Mouse (Mus musculus): ENCODE data around the gene Csrnp3. TPM values are rescaled to one million over a fixed set of nuclear protein-coding genes. Genes with fewer than 3 reads are reported as not detected.

Csrnp3 gene
- polyA plus RNA-seq, 1 experiment from 2014 or later: 12.4 TPM

DNA sequence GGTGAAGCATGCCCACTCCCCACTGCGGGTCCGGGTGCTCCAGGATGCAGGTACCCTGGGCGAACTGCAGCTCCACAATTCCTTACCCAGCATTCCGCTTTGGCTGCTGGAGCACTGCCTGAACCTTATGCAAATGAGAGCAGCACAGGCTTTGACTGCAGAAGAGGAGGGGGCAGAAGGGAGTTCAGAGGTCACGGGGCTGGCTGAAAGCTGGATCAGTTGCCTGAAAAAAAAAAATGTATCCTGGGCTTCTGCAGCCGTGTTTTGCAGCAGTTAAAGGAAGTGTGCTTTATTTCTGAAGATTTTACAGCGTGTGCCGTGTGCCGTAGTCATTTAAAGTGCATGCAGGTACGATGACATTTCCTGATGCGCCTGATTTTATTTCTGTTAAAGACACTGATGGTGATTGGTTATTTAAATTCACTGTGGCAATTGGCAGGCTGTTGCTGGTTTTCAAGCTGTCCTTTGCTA lies 86.3 kb downstream of the Csrnp3 start:
- Histone ChIP-seq H3K27ac (peak overlapping the region; percentile 83), H3K4me1 (peaks cover 33% of the 10 kb centered on the region), H3K36me3 (no peaks in the 10 kb centered on the region), H3K4me3 (peak overlapping the region; percentile 51), H3K27me3 (ENCODE audit: low read depth, poor library complexity, severe bottlenecking) (no peaks in the 10 kb centered on the region), H3K9me3 (replicated peaks) (no peaks in the 10 kb centered on the region)
- DNase-seq (ENCODE audit: low spot score): peak; percentile 76
- 2% methylated on average over 11 of the region's 11 CpGs for WGBS

DNA sequence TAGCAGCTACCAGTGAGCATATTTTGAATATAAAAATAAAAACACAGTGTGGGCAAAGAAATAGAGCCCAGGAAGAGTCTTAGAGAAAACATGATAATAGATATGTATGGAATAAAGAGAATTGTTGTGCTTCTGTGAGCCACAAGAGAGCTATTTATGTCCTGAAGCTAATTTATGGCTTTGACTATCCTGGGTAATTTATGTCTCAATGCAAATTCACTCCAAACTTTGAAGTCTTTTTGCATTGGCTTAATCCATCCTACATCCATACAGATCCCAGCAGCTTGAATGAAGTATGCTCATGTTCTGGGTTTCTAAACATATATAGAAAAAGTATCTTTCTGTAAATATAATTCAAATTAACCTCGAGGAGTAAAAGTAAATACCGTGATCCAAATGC lies 88.5 kb downstream of the Csrnp3 start:
- no peak overlapping the region for H3K4me3 ChIP-seq
- 62% methylated on average over 2 of the region's 2 CpGs for WGBS
- no peak overlapping the region for H3K27ac ChIP-seq
- DNase-seq (ENCODE audit: low spot score): no peak
- H3K9me3 ChIP-seq (replicated peaks): no peaks in the 10 kb centered on the region
- H3K27me3 ChIP-seq (ENCODE audit: low read depth, poor library complexity, severe bottlenecking): no peaks in the 10 kb centered on the region
- H3K4me1 ChIP-seq: peaks cover 46% of the 10 kb centered on the region
- no peaks in the 10 kb centered on the region for H3K36me3 ChIP-seq

DNA sequence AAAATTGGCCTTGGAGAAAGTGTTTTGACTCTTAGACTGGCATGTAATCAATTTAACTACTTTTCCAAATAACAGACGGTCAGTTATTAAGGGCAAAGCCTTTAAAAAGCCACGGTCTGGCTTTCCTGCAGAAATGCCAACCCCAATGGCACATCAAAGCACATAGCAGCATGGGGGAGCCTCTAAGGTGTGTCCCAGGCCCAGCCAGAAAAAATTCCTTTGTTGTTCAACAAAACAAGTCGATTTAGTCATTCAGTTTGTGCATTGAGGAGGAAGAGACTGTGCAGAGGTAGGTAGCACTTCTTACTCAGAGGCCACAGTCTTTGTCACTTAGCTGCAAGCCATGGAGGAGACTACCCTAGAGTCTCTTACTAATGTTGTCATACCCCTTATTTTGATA lies 93.3 kb downstream of the Csrnp3 start:
- WGBS: 27% methylated on average over 3 of the region's 3 CpGs
- peaks cover 26% of the 10 kb centered on the region for H3K4me1 ChIP-seq
- H3K27me3 ChIP-seq (ENCODE audit: low read depth, poor library complexity, severe bottlenecking): no peaks in the 10 kb centered on the region
- H3K27ac ChIP-seq: peak overlapping the region; percentile 70; the same call in 1 of the 2 replicates
- H3K36me3 ChIP-seq: no peaks in the 10 kb centered on the region
- no peaks in the 10 kb centered on the region for H3K9me3 ChIP-seq (replicated peaks)
- no peak for DNase-seq (ENCODE audit: low spot score)
- H3K4me3 ChIP-seq: no peak overlapping the region

DNA sequence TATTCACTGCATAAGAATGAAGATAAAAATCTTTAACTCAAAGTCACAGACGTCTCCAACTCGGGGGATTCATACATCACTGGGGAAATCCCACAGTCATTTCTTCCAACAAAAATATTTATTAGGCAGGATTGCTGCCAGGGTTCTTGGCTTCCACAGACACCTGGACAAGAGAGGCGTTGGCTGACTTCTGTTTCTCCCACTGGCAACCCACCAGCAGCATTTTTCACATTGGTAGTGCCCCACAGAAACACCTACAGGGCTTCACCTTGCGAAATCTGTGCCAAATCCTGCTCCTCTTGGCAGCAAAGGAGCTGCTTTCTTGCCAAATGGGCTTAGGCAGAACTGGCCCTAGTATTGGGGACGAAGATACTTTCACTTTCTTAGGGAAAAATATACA lies 94.8 kb downstream of the Csrnp3 start:
- H3K27ac ChIP-seq: no peak overlapping the region
- DNase-seq (ENCODE audit: low spot score): no peak
- H3K27me3 ChIP-seq (ENCODE audit: low read depth, poor library complexity, severe bottlenecking): no peaks in the 10 kb centered on the region
- H3K9me3 ChIP-seq (replicated peaks): no peaks in the 10 kb centered on the region
- H3K4me1 ChIP-seq: peaks cover 21% of the 10 kb centered on the region
- no peak overlapping the region for H3K4me3 ChIP-seq
- H3K36me3 ChIP-seq: no peaks in the 10 kb centered on the region
- 93% methylated on average over 5 of the region's 5 CpGs for WGBS

- Histone ChIP-seq H3K27ac (no peak overlapping the region), H3K9me3 (replicated peaks) (no peaks in the 10 kb centered on the region), H3K27me3 (ENCODE audit: low read depth, poor library complexity, severe bottlenecking) (no peaks in the 10 kb centered on the region), H3K36me3 (no peaks in the 10 kb centered on the region), H3K4me1 (peaks cover 21% of the 10 kb centered on the region), H3K4me3 (no peak overlapping the region)
- no peak for DNase-seq (ENCODE audit: low spot score)
- WGBS: 92% methylated on average over 4 of the region's 4 CpGs
These were observed 96.8 kb downstream of the Csrnp3 start for GRCm38 (mm10) chr2:65942346-65942745.

DNA sequence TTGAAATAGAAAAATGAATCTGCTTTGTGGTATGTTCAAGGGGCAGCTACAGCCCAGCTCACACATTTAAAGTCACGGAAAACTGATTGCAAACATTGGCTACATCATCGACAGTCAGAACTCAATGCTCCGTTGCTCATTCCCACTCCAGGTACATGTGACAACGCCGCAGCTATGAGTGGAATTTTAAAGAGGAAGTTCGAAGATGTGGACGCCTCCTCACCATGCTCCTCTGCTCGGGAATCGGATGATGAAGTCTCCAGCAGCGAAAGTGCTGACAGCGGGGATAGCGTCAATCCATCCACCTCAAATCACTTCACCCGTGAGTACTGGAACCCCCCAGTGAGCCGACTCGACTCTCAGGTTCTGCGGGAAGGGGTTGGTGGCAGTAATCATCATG lies 103.2 kb downstream of the Csrnp3 start:
- 89% methylated on average over 16 of the region's 16 CpGs for WGBS
- peaks cover 14% of the 10 kb centered on the region for H3K36me3 ChIP-seq
- peaks cover 2% of the 10 kb centered on the region for H3K4me1 ChIP-seq
- H3K9me3 ChIP-seq (replicated peaks): no peaks in the 10 kb centered on the region
- no peak overlapping the region for H3K27ac ChIP-seq
- no peak overlapping the region for H3K4me3 ChIP-seq
- no peak for DNase-seq (ENCODE audit: low spot score)
- no peaks in the 10 kb centered on the region for H3K27me3 ChIP-seq (ENCODE audit: low read depth, poor library complexity, severe bottlenecking)

GRCm38 (mm10) chr2:65953726-65954340 lies 108.3 kb downstream of the Csrnp3 start:
- H3K27ac ChIP-seq: no peak overlapping the region
- no peaks in the 10 kb centered on the region for H3K27me3 ChIP-seq (ENCODE audit: low read depth, poor library complexity, severe bottlenecking)
- 83% methylated on average over 17 of the region's 17 CpGs for WGBS
- DNase-seq (ENCODE audit: low spot score): no peak
- peaks cover 10% of the 10 kb centered on the region for H3K36me3 ChIP-seq
- H3K4me1 ChIP-seq: peaks cover 11% of the 10 kb centered on the region
- no peaks in the 10 kb centered on the region for H3K9me3 ChIP-seq (replicated peaks)
- no peak overlapping the region for H3K4me3 ChIP-seq

DNA sequence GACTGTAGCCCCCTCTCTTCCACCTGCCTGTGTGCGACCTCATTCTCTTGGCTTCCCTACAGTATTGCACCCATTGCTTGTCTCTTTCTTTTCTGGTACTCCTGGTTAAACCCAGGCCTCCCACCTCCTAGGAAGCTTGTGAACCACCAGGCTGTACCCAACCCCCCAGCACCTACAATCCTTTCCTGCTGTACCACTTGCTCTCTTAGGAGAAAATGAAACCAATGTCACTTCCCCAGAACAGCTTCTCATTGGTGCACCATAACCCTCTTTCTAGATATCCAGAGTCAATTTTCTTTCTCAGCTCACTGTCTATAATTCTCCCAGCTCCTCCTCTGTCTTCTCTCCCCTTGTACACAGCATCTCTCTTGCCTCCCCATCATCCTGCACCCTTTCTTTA lies 110.2 kb downstream of the Csrnp3 start:
- H3K36me3 ChIP-seq: no peaks in the 10 kb centered on the region
- DNase-seq (ENCODE audit: low spot score): no peak
- 88% methylated on average over 1 of the region's 1 CpGs for WGBS
- no peaks in the 10 kb centered on the region for H3K9me3 ChIP-seq (replicated peaks)
- H3K27me3 ChIP-seq (ENCODE audit: low read depth, poor library complexity, severe bottlenecking): no peaks in the 10 kb centered on the region
- no peak overlapping the region for H3K4me3 ChIP-seq
- peaks cover 11% of the 10 kb centered on the region for H3K4me1 ChIP-seq
- H3K27ac ChIP-seq: no peak overlapping the region

DNA sequence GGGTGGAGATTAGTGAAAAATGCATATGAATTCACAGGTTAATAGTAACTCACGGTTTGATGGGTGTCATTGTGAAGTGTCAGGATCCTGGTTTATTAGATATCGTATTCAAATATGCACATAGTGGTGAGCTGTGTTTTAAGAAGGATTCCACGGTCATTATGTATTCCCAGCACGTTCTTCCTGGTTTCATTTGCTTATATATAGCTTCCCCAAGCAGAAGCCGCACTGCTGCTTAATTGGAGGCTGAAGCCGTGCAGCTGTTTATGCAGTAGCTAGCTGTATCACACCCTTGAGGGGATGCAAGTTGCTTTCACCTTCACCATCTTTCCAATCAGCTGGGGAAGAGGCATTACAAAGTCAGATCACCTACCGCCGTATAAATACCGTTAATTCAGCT lies 111.2 kb downstream of the Csrnp3 start:
- WGBS: 89% methylated on average over 9 of the region's 9 CpGs
- Histone ChIP-seq H3K4me3 (no peak overlapping the region), H3K27me3 (ENCODE audit: low read depth, poor library complexity, severe bottlenecking) (no peaks in the 10 kb centered on the region)

DNA sequence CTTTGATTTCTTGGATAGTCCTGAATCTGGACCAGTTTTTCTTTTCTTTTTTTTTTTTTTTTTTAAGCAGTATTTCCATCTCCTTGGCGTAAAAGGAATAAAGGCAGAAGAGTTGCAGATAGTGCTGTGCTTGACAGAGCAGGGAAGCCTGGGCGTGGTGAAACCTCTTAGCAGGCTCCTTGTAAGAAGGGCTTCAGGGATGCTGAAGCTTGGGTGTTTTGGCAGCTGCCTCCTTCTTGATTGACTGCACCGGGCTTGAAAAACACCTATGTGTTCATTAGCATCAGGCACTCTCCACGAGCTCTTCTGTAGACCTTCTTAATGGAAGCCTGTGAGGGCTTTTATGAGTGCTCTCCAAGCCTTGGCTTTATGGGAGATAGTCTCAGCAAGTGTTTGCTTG lies 117.9 kb downstream of the Csrnp3 start:
- Histone ChIP-seq H3K36me3 (no peaks in the 10 kb centered on the region), H3K4me3 (no peak overlapping the region), H3K27ac (no peak overlapping the region), H3K9me3 (replicated peaks) (no peaks in the 10 kb centered on the region), H3K27me3 (ENCODE audit: low read depth, poor library complexity, severe bottlenecking) (no peaks in the 10 kb centered on the region), H3K4me1 (no peaks in the 10 kb centered on the region)
- DNase-seq (ENCODE audit: low spot score): no peak
- WGBS: 60% methylated on average over 4 of the region's 4 CpGs

More for the DNA sequence above, 111.2 kb downstream of the Csrnp3 start:
- H3K4me1 ChIP-seq: peaks cover 11% of the 10 kb centered on the region
- H3K27ac ChIP-seq: no peak overlapping the region
- H3K9me3 ChIP-seq (replicated peaks): no peaks in the 10 kb centered on the region
- no peak for DNase-seq (ENCODE audit: low spot score)
- H3K36me3 ChIP-seq: no peaks in the 10 kb centered on the region

- Histone ChIP-seq H3K27me3 (ENCODE audit: low read depth, poor library complexity, severe bottlenecking) (no peaks in the 10 kb centered on the region), H3K27ac (no peak overlapping the region), H3K4me3 (no peak overlapping the region), H3K4me1 (peaks cover 5% of the 10 kb centered on the region), H3K9me3 (replicated peaks) (no peaks in the 10 kb centered on the region), H3K36me3 (peaks cover 11% of the 10 kb centered on the region)
- no peak for DNase-seq (ENCODE audit: low spot score)
- WGBS: 89% methylated on average over 4 of the region's 4 CpGs
These were observed 123.2 kb downstream of the Csrnp3 start for GRCm38 (mm10) chr2:65968810-65969209.

DNA sequence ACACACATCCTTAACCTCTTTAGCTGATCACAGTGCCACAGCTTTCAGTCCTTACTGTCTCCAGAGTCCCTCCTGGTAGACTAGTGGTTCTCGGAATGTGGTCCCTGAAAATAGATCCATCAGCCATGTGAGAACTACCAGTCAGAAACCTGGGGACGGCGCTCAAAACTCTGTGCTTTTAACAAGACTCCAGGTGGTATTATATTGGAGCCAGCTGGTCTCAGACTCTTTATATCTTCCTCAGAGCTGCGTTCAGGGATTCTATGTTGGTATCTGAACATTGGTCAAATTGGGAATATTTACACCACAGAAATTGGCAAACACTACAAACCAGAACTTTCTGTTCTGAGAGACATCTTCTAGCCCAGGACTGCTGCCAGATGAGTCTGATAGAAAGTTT lies 128.3 kb downstream of the Csrnp3 start:
- peaks cover 26% of the 10 kb centered on the region for H3K4me1 ChIP-seq
- no peaks in the 10 kb centered on the region for H3K27me3 ChIP-seq (ENCODE audit: low read depth, poor library complexity, severe bottlenecking)
- DNase-seq (ENCODE audit: low spot score): no peak
- WGBS: 70% methylated on average over 4 of the region's 4 CpGs
- no peak overlapping the region for H3K4me3 ChIP-seq
- peak overlapping the region; percentile 10; the same call in 1 of the 2 replicates for H3K27ac ChIP-seq
- H3K36me3 ChIP-seq: peaks cover 11% of the 10 kb centered on the region
- H3K9me3 ChIP-seq (replicated peaks): no peaks in the 10 kb centered on the region

DNA sequence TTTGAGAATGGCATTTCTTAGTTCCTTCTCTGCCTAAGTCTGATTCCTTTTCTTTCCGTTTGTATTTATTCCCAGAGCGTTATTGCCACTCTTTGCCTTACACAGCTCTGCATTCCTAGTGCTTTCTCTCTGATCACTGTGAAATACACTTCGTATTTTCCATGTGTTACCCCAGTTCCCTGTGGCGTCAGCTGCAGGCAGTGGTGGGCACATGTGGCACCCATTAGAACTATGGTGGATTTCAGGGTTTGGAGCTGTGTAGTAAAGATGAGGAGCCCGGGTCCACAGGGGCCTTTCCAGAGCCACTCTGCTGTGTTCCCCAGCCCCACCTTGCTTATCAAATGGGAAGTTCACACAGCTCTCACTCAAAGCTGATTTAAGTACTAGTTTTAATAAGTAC lies 129.8 kb downstream of the Csrnp3 start:
- Histone ChIP-seq H3K27me3 (ENCODE audit: low read depth, poor library complexity, severe bottlenecking) (no peaks in the 10 kb centered on the region), H3K4me1 (peaks cover 40% of the 10 kb centered on the region), H3K4me3 (no peak overlapping the region), H3K9me3 (replicated peaks) (no peaks in the 10 kb centered on the region), H3K36me3 (peaks cover 11% of the 10 kb centered on the region), H3K27ac (peak overlapping the region; percentile 70)
- WGBS: 57% methylated on average over 5 of the region's 5 CpGs
- DNase-seq (ENCODE audit: low spot score): no peak

Data from limb, embryonic 10.5 days (tissue).